Mouse (Mus musculus) heart, embryonic 10.5 days (tissue): ENCODE measurements around the gene Nckap5. TPM values are rescaled to one million over a fixed set of nuclear protein-coding genes. Genes with fewer than 3 reads are reported as not detected.

Experiments used
- DNase-seq: peaks from one replicate; pipeline ENCODE4 v3.0.0-alpha.2; 2017; ENCODE audit warnings: low spot score
- H3K27ac ChIP-seq: fragments of 300-500 bp; sonication (generic); 2 replicates; pipeline ENCODE4 v1.5.1; 2016; ENCODE audit warnings: mild to moderate bottlenecking
- H3K27me3 ChIP-seq: fragments of 300-500 bp; sonication (generic); 2 replicates; pipeline ENCODE4 v1.6.1; 2016; ENCODE audit warnings: mild to moderate bottlenecking; ENCODE audit not compliant: poor library complexity, insufficient read depth, severe bottlenecking
- H3K36me3 ChIP-seq: fragments of 300-500 bp; sonication (generic); 2 replicates; pipeline ENCODE4 v1.6.1; 2016; ENCODE audit warnings: mild to moderate bottlenecking, moderate library complexity
- H3K4me1 ChIP-seq: fragments of 300-500 bp; sonication (generic); 2 replicates; pipeline ENCODE4 v1.6.1; 2016; ENCODE audit warnings: mild to moderate bottlenecking
- H3K4me3 ChIP-seq: fragments of 300-500 bp; sonication (generic); 2 replicates; pipeline ENCODE4 v1.5.1; 2016; ENCODE audit warnings: mild to moderate bottlenecking, moderate library complexity
- H3K9me3 ChIP-seq: fragments of 300-500 bp; sonication (generic); 2 replicates; pipeline ENCODE4 v1.6.1; 2016; ENCODE audit warnings: mild to moderate bottlenecking, moderate library complexity
- WGBS: fragments of 180-500 bp; shearing (Covaris S2); methylation state at CpG from one replicate; pipeline ENCODE4 v1.1.7; 2016; 5-methylcytosine and 5-hydroxymethylcytosine counted together
- polyA plus RNA-seq: library from polyadenylated mRNA; unstranded; fragments of >200 nt; fragmentation: Nextera tagmentation; extraction: Ambion mirVana; gene quantifications from 2 replicates; pipeline ENCODE4 v1.2.1, GENCODE M21; 2016

Nckap5 gene
- polyA plus RNA-seq, 1 experiment from 2014 or later: 2.3 TPM

- no peak for DNase-seq
- peaks cover 12% of the 10 kb centered on the region; the same call in 1 of the 2 replicates for H3K4me1 ChIP-seq
- WGBS: 24% methylated on average over 4 of the region's 4 CpGs
- no peaks in the 10 kb centered on the region for H3K36me3 ChIP-seq
- no peak overlapping the region for H3K27ac ChIP-seq
- H3K9me3 ChIP-seq: no peaks in the 10 kb centered on the region
- no peak overlapping the region for H3K4me3 ChIP-seq
- H3K27me3 ChIP-seq: no peaks in the 10 kb centered on the region
Observed at GRCm38 (mm10) chr1:126677280-126677679, 153.3 kb downstream of the Nckap5 start.

- Histone ChIP-seq H3K36me3 (no peaks in the 10 kb centered on the region), H3K4me1 (peaks cover 10% of the 10 kb centered on the region; the same call in 1 of the 2 replicates), H3K27me3 (no peaks in the 10 kb centered on the region), H3K4me3 (no peak overlapping the region), H3K27ac (no peak overlapping the region), H3K9me3 (no peaks in the 10 kb centered on the region)
- WGBS: 11% methylated on average over 1 of the region's 1 CpGs
- no peak for DNase-seq
Observed at GRCm38 (mm10) chr1:126676769-126677168, 153.8 kb downstream of the Nckap5 start.

GRCm38 (mm10) chr1:126675142-126675541 lies 155.5 kb downstream of the Nckap5 start:
- Histone ChIP-seq H3K4me1 (peaks cover 3% of the 10 kb centered on the region; the same call in 1 of the 2 replicates), H3K36me3 (no peaks in the 10 kb centered on the region), H3K27me3 (no peaks in the 10 kb centered on the region), H3K27ac (no peak overlapping the region), H3K9me3 (no peaks in the 10 kb centered on the region), H3K4me3 (no peak overlapping the region)
- DNase-seq: no peak
- WGBS: 25% methylated on average over 1 of the region's 1 CpGs

DNA sequence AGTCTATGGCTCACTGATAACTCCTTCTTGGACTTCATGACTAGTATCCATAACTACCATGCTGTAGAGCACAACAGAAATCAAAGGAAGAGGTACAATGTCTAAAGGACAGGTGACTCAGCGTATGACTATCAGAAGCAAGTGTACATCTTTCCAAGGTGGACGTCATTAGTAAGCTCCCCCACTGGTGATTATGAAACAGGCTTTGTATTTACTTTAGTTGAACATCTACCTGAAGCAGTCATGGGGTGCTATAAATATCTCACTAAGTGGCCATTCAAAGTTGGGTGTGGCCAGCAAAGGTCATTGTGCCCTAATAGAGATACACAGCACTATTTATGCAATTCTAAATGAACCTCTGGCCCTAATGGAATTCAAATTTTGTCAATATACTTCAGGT lies 157.4 kb downstream of the Nckap5 start:
- DNase-seq: no peak
- H3K4me1 ChIP-seq: peaks cover 3% of the 10 kb centered on the region; the same call in 1 of the 2 replicates
- 85% methylated on average over 2 of the region's 2 CpGs for WGBS
- H3K27me3 ChIP-seq: no peaks in the 10 kb centered on the region
- H3K4me3 ChIP-seq: no peak overlapping the region
- no peak overlapping the region for H3K27ac ChIP-seq
- H3K36me3 ChIP-seq: no peaks in the 10 kb centered on the region
- no peaks in the 10 kb centered on the region for H3K9me3 ChIP-seq

- Histone ChIP-seq H3K4me3 (no peak overlapping the region), H3K4me1 (peaks cover 3% of the 10 kb centered on the region; the same call in 1 of the 2 replicates)
- 84% methylated on average over 3 of the region's 3 CpGs for WGBS
Observed at GRCm38 (mm10) chr1:126670507-126670906, 160.1 kb downstream of the Nckap5 start.

GRCm38 (mm10) chr1:126660098-126660999 lies 170.2 kb downstream of the Nckap5 start:
- H3K9me3 ChIP-seq: no peaks in the 10 kb centered on the region
- H3K27me3 ChIP-seq: no peaks in the 10 kb centered on the region
- no peak for DNase-seq
- H3K27ac ChIP-seq: no peak overlapping the region
- H3K4me1 ChIP-seq: peaks cover 8% of the 10 kb centered on the region; the same call in 1 of the 2 replicates
- H3K4me3 ChIP-seq: no peak overlapping the region
- WGBS: 74% methylated on average over 7 of the region's 7 CpGs
- H3K36me3 ChIP-seq: no peaks in the 10 kb centered on the region

More at GRCm38 (mm10) chr1:126670507-126670906, 160.1 kb downstream of the Nckap5 start:
- Histone ChIP-seq H3K27me3 (no peaks in the 10 kb centered on the region), H3K9me3 (no peaks in the 10 kb centered on the region), H3K27ac (no peak overlapping the region), H3K36me3 (no peaks in the 10 kb centered on the region)
- no peak for DNase-seq

DNA sequence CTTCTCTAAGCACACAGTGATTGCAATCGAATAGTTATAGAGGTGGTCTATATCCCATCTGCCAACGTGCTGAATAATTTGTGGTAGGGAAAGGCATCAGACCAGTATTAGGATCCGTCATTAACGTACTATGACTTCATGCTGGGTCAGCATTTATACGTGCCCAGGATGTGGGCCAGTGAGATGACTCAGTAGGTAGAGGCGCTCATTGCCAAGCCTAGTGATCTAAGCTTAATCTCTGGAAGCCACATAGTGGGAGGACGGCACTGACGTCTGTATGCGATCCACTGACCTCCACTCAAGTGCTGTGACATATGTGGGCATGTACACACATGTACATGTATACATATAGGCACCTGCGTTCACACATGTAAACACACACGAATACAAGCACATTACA lies 171.9 kb downstream of the Nckap5 start:
- H3K27me3 ChIP-seq: no peaks in the 10 kb centered on the region
- DNase-seq: no peak
- 85% methylated on average over 11 of the region's 11 CpGs for WGBS

GRCm38 (mm10) chr1:126656246-126656645 lies 174.4 kb downstream of the Nckap5 start:
- DNase-seq: no peak
- Histone ChIP-seq H3K27ac (no peak overlapping the region), H3K36me3 (no peaks in the 10 kb centered on the region), H3K4me3 (no peak overlapping the region), H3K9me3 (no peaks in the 10 kb centered on the region), H3K27me3 (no peaks in the 10 kb centered on the region), H3K4me1 (peaks cover 11% of the 10 kb centered on the region; the same call in 1 of the 2 replicates)
- 73% methylated on average over 2 of the region's 2 CpGs for WGBS

More for the DNA sequence above, 171.9 kb downstream of the Nckap5 start:
- Histone ChIP-seq H3K27ac (no peak overlapping the region), H3K4me1 (peaks cover 8% of the 10 kb centered on the region; the same call in 1 of the 2 replicates), H3K9me3 (no peaks in the 10 kb centered on the region), H3K36me3 (no peaks in the 10 kb centered on the region), H3K4me3 (no peak overlapping the region)

DNA sequence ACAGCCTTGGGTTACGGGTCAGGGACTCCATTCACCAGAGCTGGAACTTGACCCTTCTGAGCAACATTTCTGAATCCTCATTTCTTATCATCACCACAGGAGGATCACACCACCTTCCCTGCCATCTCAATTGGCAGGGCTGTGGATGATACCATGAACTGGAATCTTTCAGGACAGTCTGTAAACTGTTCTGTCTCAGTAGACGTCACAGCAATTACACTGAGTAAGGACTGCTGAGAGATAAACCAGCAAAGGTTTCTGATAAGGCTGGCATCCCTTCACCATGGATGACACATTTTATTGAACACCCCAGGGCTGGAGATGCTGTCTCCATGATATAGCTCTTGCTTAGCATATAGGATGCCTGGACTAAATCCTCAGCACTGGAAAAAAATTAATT lies 178.5 kb downstream of the Nckap5 start:
- no peak overlapping the region for H3K27ac ChIP-seq
- H3K9me3 ChIP-seq: no peaks in the 10 kb centered on the region
- 45% methylated on average over 2 of the region's 2 CpGs for WGBS
- no peak for DNase-seq
- 0 out of 2 replicates have a peak, but pooled peaks cover 3% of the 10 kb centered on the region for H3K4me1 ChIP-seq
- no peak overlapping the region for H3K4me3 ChIP-seq
- H3K27me3 ChIP-seq: no peaks in the 10 kb centered on the region
- H3K36me3 ChIP-seq: no peaks in the 10 kb centered on the region

DNA sequence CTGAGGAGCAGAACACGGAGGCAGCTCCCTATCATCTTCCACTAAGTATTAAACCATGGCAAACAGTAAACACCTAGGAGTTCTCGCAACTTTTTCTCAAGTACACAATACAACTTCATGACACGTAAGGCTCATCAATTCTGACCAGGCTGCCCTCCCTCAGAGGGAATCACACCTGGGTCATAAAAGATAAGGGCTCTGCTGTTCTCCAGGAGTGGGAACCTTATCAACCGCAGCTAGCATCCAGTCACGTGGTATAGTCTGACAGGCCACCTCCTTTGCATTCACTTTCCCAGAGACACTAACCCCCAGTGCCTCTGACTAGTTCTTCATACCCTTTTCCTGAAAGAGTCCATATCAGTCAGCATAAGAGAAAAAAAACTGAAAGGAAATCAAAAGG lies 179.8 kb downstream of the Nckap5 start:
- Histone ChIP-seq H3K27me3 (no peaks in the 10 kb centered on the region), H3K9me3 (no peaks in the 10 kb centered on the region), H3K36me3 (no peaks in the 10 kb centered on the region), H3K4me3 (no peak overlapping the region), H3K27ac (no peak overlapping the region), H3K4me1 (0 out of 2 replicates have a peak, but pooled peaks cover 3% of the 10 kb centered on the region)
- 30% methylated on average over 5 of the region's 5 CpGs for WGBS
- DNase-seq: peak; percentile 78

DNA sequence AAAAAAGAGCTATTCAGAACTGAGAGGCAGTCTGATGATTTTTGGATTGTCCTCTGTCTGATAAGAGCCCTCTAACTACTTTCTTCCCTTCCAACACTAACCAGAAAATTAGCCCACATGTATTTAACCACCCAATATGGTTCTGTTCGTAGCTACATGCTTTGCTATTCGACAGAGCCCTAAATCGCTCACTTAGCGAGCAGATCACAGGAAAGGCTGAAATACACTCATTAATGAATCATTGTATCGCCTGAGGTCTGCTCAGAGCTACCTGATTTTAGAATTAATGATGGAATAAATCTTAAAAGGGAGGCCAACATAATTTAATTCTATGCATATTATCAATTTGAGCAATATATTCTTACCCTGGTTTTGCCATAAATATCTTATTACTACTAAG lies 187.8 kb downstream of the Nckap5 start:
- no peak overlapping the region for H3K27ac ChIP-seq
- no peaks in the 10 kb centered on the region for H3K36me3 ChIP-seq
- H3K4me3 ChIP-seq: no peak overlapping the region
- H3K27me3 ChIP-seq: no peaks in the 10 kb centered on the region
- no peak for DNase-seq
- 83% methylated on average over 5 of the region's 5 CpGs for WGBS
- H3K9me3 ChIP-seq: no peaks in the 10 kb centered on the region
- no peaks in the 10 kb centered on the region for H3K4me1 ChIP-seq

- Histone ChIP-seq H3K4me3 (no peak overlapping the region), H3K9me3 (no peaks in the 10 kb centered on the region), H3K27ac (no peak overlapping the region), H3K36me3 (no peaks in the 10 kb centered on the region), H3K4me1 (no peaks in the 10 kb centered on the region), H3K27me3 (no peaks in the 10 kb centered on the region)
- no peak for DNase-seq
- 81% methylated on average over 2 of the region's 2 CpGs for WGBS
Observed at GRCm38 (mm10) chr1:126639463-126639862, 191.1 kb downstream of the Nckap5 start.

GRCm38 (mm10) chr1:126637515-126637914 lies 193.1 kb downstream of the Nckap5 start:
- H3K27me3 ChIP-seq: no peaks in the 10 kb centered on the region
- H3K4me3 ChIP-seq: no peak overlapping the region
- no peak overlapping the region for H3K27ac ChIP-seq
- 92% methylated on average over 1 of the region's 1 CpGs for WGBS
- no peaks in the 10 kb centered on the region for H3K9me3 ChIP-seq
- no peak for DNase-seq
- H3K4me1 ChIP-seq: no peaks in the 10 kb centered on the region
- H3K36me3 ChIP-seq: no peaks in the 10 kb centered on the region
